Mouse (Mus musculus): ENCODE data around the gene Prrxl1. TPM values are rescaled to one million over a fixed set of nuclear protein-coding genes. Genes with fewer than 3 reads are reported as not detected.

Prrxl1 gene
- polyA plus RNA-seq, 1 experiment from 2014 or later: not detected

- Histone ChIP-seq H3K4me3 (ENCODE audit: inconsistent target) (no peak overlapping the region), H3K27ac (no peak overlapping the region), H3K79me2 (ENCODE audit: inconsistent target) (no peaks in the 10 kb centered on the region), H3K36me3 (ENCODE audit: inconsistent target) (no peaks in the 10 kb centered on the region)
- 66% methylated on average over 3 of the region's 3 CpGs for WGBS (ENCODE audit: missing documents)
Measured at GRCm38 (mm10) chr14:32673178-32673577, 74.0 kb downstream of the Prrxl1 start.

GRCm38 (mm10) chr14:32678565-32678964 is 79.4 kb downstream of the Prrxl1 start:
- no peak overlapping the region for H3K4me3 ChIP-seq (ENCODE audit: inconsistent target)
- no peak overlapping the region for H3K27ac ChIP-seq
- WGBS (ENCODE audit: missing documents): 78% methylated on average over 3 of the region's 3 CpGs
- H3K36me3 ChIP-seq (ENCODE audit: inconsistent target): no peaks in the 10 kb centered on the region
- H3K79me2 ChIP-seq (ENCODE audit: inconsistent target): no peaks in the 10 kb centered on the region

- H3K36me3 ChIP-seq (ENCODE audit: inconsistent target): no peaks in the 10 kb centered on the region
- H3K79me2 ChIP-seq (ENCODE audit: inconsistent target): no peaks in the 10 kb centered on the region
- WGBS (ENCODE audit: missing documents): 79% methylated on average over 3 of the region's 3 CpGs
- no peak overlapping the region for H3K4me3 ChIP-seq (ENCODE audit: inconsistent target)
- no peak overlapping the region for H3K27ac ChIP-seq
Measured at GRCm38 (mm10) chr14:32681603-32682002, 82.4 kb downstream of the Prrxl1 start.

GRCm38 (mm10) chr14:32682536-32682935 is 83.3 kb downstream of the Prrxl1 start:
- WGBS (ENCODE audit: missing documents): 94% methylated on average over 12 of the region's 12 CpGs
- no peak overlapping the region for H3K4me3 ChIP-seq (ENCODE audit: inconsistent target)
- H3K79me2 ChIP-seq (ENCODE audit: inconsistent target): no peaks in the 10 kb centered on the region
- no peaks in the 10 kb centered on the region for H3K36me3 ChIP-seq (ENCODE audit: inconsistent target)
- no peak overlapping the region for H3K27ac ChIP-seq

- Histone ChIP-seq H3K27ac (no peak overlapping the region), H3K4me3 (ENCODE audit: inconsistent target) (no peak overlapping the region), H3K36me3 (ENCODE audit: inconsistent target) (no peaks in the 10 kb centered on the region), H3K79me2 (ENCODE audit: inconsistent target) (no peaks in the 10 kb centered on the region)
- 23% methylated on average over 19 of the region's 19 CpGs for WGBS (ENCODE audit: missing documents)
Measured at GRCm38 (mm10) chr14:32683251-32683838, 84.1 kb downstream of the Prrxl1 start.

GRCm38 (mm10) chr14:32683982-32684734 is 85.0 kb downstream of the Prrxl1 start:
- H3K36me3 ChIP-seq (ENCODE audit: inconsistent target): no peaks in the 10 kb centered on the region
- H3K79me2 ChIP-seq (ENCODE audit: inconsistent target): no peaks in the 10 kb centered on the region
- H3K27ac ChIP-seq: no peak overlapping the region
- H3K4me3 ChIP-seq (ENCODE audit: inconsistent target): no peak overlapping the region
- 86% methylated on average over 19 of the region's 19 CpGs for WGBS (ENCODE audit: missing documents)

GRCm38 (mm10) chr14:32684735-32685105 is 85.5 kb downstream of the Prrxl1 start:
- 87% methylated on average over 19 of the region's 19 CpGs for WGBS (ENCODE audit: missing documents)
- Histone ChIP-seq H3K79me2 (ENCODE audit: inconsistent target) (no peaks in the 10 kb centered on the region), H3K4me3 (ENCODE audit: inconsistent target) (no peak overlapping the region), H3K36me3 (ENCODE audit: inconsistent target) (no peaks in the 10 kb centered on the region), H3K27ac (no peak overlapping the region)

GRCm38 (mm10) chr14:32685124-32685826 is 86.1 kb downstream of the Prrxl1 start, which contains the start of gene 3425401B19Rik:
3425401B19Rik (minus strand) TSS chr14:32685293.
- WGBS (ENCODE audit: missing documents): 60% methylated on average over 16 of the region's 16 CpGs
- no peaks in the 10 kb centered on the region for H3K36me3 ChIP-seq (ENCODE audit: inconsistent target)
- H3K79me2 ChIP-seq (ENCODE audit: inconsistent target): no peaks in the 10 kb centered on the region

GRCm38 (mm10) chr14:32695906-32696305 is 96.7 kb downstream of the Prrxl1 start:
- 55% methylated on average over 2 of the region's 2 CpGs for WGBS (ENCODE audit: missing documents)
- no peaks in the 10 kb centered on the region for H3K36me3 ChIP-seq (ENCODE audit: inconsistent target)
- no peak overlapping the region for H3K27ac ChIP-seq
- no peak overlapping the region for H3K4me3 ChIP-seq (ENCODE audit: inconsistent target)
- H3K79me2 ChIP-seq (ENCODE audit: inconsistent target): no peaks in the 10 kb centered on the region

More at GRCm38 (mm10) chr14:32685124-32685826, 86.1 kb downstream of the Prrxl1 start, which contains the start of gene 3425401B19Rik:
- H3K4me3 ChIP-seq (ENCODE audit: inconsistent target): no peak within 1 kb of the TSS
- no peak within 1 kb of the TSS for H3K27ac ChIP-seq

GRCm38 (mm10) chr14:32696344-32696743 is 97.1 kb downstream of the Prrxl1 start:
- no peaks in the 10 kb centered on the region for H3K36me3 ChIP-seq (ENCODE audit: inconsistent target)
- H3K27ac ChIP-seq: no peak overlapping the region
- no peaks in the 10 kb centered on the region for H3K79me2 ChIP-seq (ENCODE audit: inconsistent target)
- H3K4me3 ChIP-seq (ENCODE audit: inconsistent target): no peak overlapping the region
- 85% methylated on average over 2 of the region's 2 CpGs for WGBS (ENCODE audit: missing documents)

GRCm38 (mm10) chr14:32697774-32698173 is 98.6 kb downstream of the Prrxl1 start:
- Histone ChIP-seq H3K79me2 (ENCODE audit: inconsistent target) (no peaks in the 10 kb centered on the region), H3K27ac (no peak overlapping the region), H3K4me3 (ENCODE audit: inconsistent target) (no peak overlapping the region), H3K36me3 (ENCODE audit: inconsistent target) (no peaks in the 10 kb centered on the region)
- WGBS (ENCODE audit: missing documents): 68% methylated on average over 8 of the region's 8 CpGs

- no peak overlapping the region for H3K27ac ChIP-seq
- WGBS (ENCODE audit: missing documents): 14% methylated on average over 3 of the region's 3 CpGs
- no peaks in the 10 kb centered on the region for H3K36me3 ChIP-seq (ENCODE audit: inconsistent target)
- no peaks in the 10 kb centered on the region for H3K79me2 ChIP-seq (ENCODE audit: inconsistent target)
- H3K4me3 ChIP-seq (ENCODE audit: inconsistent target): no peak overlapping the region
Measured at GRCm38 (mm10) chr14:32698556-32698955, 99.3 kb downstream of the Prrxl1 start.
